Mouse (Mus musculus) heart, embryonic 11.5 days (tissue): ENCODE measurements around the gene Oca2. TPM values are rescaled to one million over a fixed set of nuclear protein-coding genes. Genes with fewer than 3 reads are reported as not detected.

Source experiments
- ATAC-seq: fragments of 200-750 bp; cut with Nextera tagmentation; replicated peaks from 2 replicates; pipeline ENCODE4 v1.8.0; 2017; ENCODE audit warnings: moderate library complexity; ENCODE audit not compliant: insufficient number of reproducible peaks, low FRiP score, low TSS enrichment
- H3K27ac ChIP-seq: fragments of 300-500 bp; sonication (generic); 2 replicates; pipeline ENCODE4 v1.5.1; 2014; ENCODE audit warnings: mild to moderate bottlenecking, low read depth, low read length
- H3K27me3 ChIP-seq: fragments of 300-500 bp; sonication (generic); 2 replicates; pipeline ENCODE4 v1.6.1; 2014; ENCODE audit warnings: mild to moderate bottlenecking, low read length, mixed read lengths; ENCODE audit not compliant: control insufficient read depth, insufficient read depth
- H3K36me3 ChIP-seq: fragments of 300-500 bp; sonication (generic); 2 replicates; pipeline ENCODE4 v1.6.1; 2014; ENCODE audit warnings: mild to moderate bottlenecking, low read length, moderate library complexity, mixed read lengths; ENCODE audit not compliant: control insufficient read depth, insufficient read depth
- H3K4me1 ChIP-seq: fragments of 300-500 bp; sonication (generic); 2 replicates; pipeline ENCODE4 v1.6.1; 2014; ENCODE audit warnings: low read length; ENCODE audit not compliant: control insufficient read depth, insufficient read depth
- H3K4me2 ChIP-seq: fragments of 300-500 bp; sonication (generic); 2 replicates; pipeline ENCODE4 v1.6.1; 2014; ENCODE audit warnings: mild to moderate bottlenecking, moderate library complexity
- H3K4me3 ChIP-seq: fragments of 300-500 bp; sonication (generic); 2 replicates; pipeline ENCODE4 v1.5.1; 2014; ENCODE audit warnings: low read depth, low read length
- H3K9ac ChIP-seq: fragments of 300-500 bp; sonication (generic); 2 replicates; pipeline ENCODE4 v1.6.1; 2014; ENCODE audit warnings: mild to moderate bottlenecking, low read depth, low read length, moderate library complexity
- H3K9me3 ChIP-seq: fragments of 300-500 bp; sonication (generic); replicated peaks from 2 replicates; pipeline ENCODE4 v1.6.1; 2016; ENCODE audit warnings: low read length; ENCODE audit not compliant: control insufficient read depth
- WGBS: fragments of 180-500 bp; shearing (Covaris S2); extraction: QIAGEN DNeasy Blood & Tissue Kit; methylation state at CpG from one replicate; pipeline ENCODE4 v1.1.7; 2014; ENCODE audit not compliant: insufficient replicate concordance; 5-methylcytosine and 5-hydroxymethylcytosine counted together
- polyA plus RNA-seq: library from polyadenylated mRNA; unstranded; fragments of >200 nt; fragmentation: Nextera tagmentation; extraction: Ambion mirVana; gene quantifications from 2 replicates; pipeline ENCODE4 v1.2.1, GENCODE M21; 2014

The Oca2 gene
- polyA plus RNA-seq, 1 experiment from 2014 or later, result not detected

DNA sequence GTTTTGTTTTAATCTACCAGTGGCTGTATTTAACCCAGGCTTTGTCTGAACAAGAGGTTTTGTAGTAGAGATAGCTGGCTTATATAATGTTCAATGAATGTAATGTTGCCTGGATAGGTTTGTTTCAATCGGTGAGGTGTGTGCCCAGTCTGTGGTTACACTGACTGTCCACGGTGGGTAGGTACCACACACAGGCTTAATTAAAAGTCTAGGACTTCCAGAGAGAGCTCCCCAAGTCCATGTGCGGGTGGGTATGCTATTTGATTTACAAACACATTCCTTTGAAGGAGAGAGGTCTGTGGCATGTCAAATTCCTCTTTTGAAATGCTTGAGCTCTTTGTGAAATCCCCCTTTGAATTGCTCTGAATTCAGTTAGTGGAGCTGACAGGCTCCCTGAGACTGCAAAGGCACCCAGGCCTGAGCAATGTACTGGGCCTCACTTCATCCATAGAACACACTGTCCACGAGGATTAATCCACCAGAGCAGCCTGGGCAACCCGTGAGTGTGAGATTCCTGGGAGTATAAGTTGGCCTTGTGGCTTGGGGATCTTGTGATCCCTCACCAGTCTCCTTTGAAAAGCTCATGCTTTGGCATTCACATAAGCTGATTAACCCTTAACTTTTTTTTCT is 3.7 kb upstream of the Oca2 start:
- no peaks in the 10 kb centered on the region for H3K27me3 ChIP-seq
- no peak overlapping the region for H3K4me3 ChIP-seq
- no peak for ATAC-seq
- no peak overlapping the region for H3K27ac ChIP-seq
- no peak overlapping the region for H3K4me2 ChIP-seq
- peaks cover 2% of the 10 kb centered on the region; the same call in 1 of the 2 replicates for H3K36me3 ChIP-seq
- H3K4me1 ChIP-seq, result no peaks in the 10 kb centered on the region
- H3K9me3 ChIP-seq, result no peaks in the 10 kb centered on the region
- no peak overlapping the region for H3K9ac ChIP-seq
- WGBS, result 55% methylated on average over 5 of the region's 5 CpGs

DNA sequence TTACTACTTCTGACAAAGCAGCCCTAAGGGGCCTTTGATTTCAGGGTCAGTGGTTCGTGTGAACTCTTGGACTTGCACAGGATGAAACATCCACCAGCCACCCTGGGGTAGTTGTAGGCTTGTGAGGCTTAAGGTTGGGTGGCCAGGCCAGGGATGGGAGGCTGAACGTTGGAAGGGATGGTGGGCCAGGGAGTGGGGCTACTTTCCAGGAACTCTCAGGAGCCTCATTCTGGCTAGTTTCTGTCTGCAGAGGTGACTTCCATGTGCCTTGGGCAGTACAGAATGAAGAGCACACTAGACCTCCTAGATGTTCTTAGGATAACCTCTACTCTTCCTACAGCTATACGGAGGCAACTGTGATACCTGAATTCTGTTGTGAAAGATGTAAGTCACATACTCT is 2.9 kb upstream of the Oca2 start:
- Histone ChIP-seq H3K9ac (no peak overlapping the region), H3K9me3 (no peaks in the 10 kb centered on the region), H3K4me2 (no peak overlapping the region), H3K4me1 (no peaks in the 10 kb centered on the region), H3K27ac (no peak overlapping the region), H3K27me3 (no peaks in the 10 kb centered on the region), H3K36me3 (0 out of 2 replicates have a peak, but pooled peaks cover 2% of the 10 kb centered on the region), H3K4me3 (no peak overlapping the region)
- 77% methylated on average over 3 of the region's 3 CpGs for WGBS
- ATAC-seq, result no peak

DNA sequence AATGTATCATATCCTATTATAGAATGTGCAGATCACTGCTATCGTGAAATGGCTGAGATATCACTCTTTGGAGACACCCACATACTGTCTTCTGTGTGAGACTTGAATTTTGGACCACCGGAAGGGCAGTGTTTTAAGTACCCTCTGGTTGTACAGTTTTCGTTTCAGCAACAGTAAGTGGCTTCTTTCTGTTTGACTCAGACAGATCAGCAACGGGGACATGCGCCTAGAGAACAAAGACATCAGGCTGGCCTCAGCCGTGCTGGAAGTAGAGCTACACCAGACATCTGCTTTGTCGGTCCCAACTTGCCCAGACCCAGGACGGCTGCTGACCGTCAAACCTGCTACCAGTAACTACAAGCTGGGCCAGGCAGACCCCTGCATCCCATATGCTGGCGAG is 15.0 kb downstream of the Oca2 start:
- Histone ChIP-seq H3K4me1 (no peaks in the 10 kb centered on the region), H3K4me3 (no peak overlapping the region), H3K4me2 (no peak overlapping the region), H3K27ac (no peak overlapping the region), H3K9me3 (0 out of 2 replicates have a peak, but pooled peaks cover 3% of the 10 kb centered on the region), H3K27me3 (no peaks in the 10 kb centered on the region), H3K36me3 (no peaks in the 10 kb centered on the region), H3K9ac (no peak overlapping the region)
- 76% methylated on average over 10 of the region's 10 CpGs for WGBS
- ATAC-seq, result no peak

DNA sequence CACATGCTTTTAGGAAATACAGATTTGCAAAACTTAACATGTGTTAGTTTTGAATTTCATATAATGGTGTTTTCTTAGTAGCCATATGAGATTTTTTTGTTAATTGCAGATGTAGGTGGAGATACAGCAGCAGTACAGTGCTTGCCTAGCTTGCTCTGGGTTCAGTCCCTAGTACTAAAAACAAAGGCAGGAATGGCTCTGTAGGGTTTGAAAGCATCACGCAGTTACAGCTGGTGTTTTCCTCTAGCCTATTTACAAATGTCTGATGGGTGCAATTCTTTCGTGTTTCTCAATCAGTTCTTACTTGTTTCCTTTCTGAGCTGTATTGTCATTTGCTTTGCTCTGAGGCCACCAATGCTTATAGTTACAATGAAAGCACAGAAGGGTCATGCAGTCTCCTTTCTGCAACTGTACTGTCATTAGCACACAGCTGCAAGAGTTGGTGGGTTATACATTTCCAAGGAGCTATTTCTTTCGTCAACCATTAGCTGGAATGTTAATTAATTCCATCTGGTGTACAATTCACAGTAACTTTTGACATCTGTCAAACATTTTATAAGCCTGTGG is 18.4 kb downstream of the Oca2 start:
- Histone ChIP-seq H3K4me2 (no peak overlapping the region), H3K27me3 (no peaks in the 10 kb centered on the region), H3K9ac (no peak overlapping the region), H3K27ac (no peak overlapping the region), H3K9me3 (no peaks in the 10 kb centered on the region), H3K4me1 (no peaks in the 10 kb centered on the region), H3K4me3 (no peak overlapping the region), H3K36me3 (no peaks in the 10 kb centered on the region)
- WGBS, result 76% methylated on average over 3 of the region's 3 CpGs
- ATAC-seq, result no peak

DNA sequence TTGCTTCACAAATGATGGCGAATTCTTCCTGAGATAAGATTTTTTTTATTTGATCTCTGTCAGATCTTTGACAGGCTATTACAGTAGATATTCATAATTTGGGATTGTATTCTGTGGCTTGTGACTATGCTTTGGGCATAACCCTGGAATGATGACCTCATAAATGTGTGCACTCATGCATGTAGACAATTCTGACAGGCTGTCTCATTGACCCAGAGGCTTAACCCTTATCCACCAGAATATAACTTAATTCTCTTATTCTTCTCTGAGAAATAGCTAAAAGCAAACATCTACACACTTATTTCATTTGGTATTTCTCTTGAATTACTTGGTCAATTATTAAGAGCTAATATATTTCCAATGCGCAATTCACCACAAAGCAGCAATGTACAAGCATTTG is 37.9 kb downstream of the Oca2 start:
- no peak overlapping the region for H3K4me2 ChIP-seq
- H3K36me3 ChIP-seq, result no peaks in the 10 kb centered on the region
- no peak for ATAC-seq
- 80% methylated on average over 2 of the region's 2 CpGs for WGBS
- H3K9me3 ChIP-seq, result no peaks in the 10 kb centered on the region
- no peak overlapping the region for H3K27ac ChIP-seq
- H3K4me1 ChIP-seq, result no peaks in the 10 kb centered on the region
- no peaks in the 10 kb centered on the region for H3K27me3 ChIP-seq
- no peak overlapping the region for H3K9ac ChIP-seq
- no peak overlapping the region for H3K4me3 ChIP-seq

DNA sequence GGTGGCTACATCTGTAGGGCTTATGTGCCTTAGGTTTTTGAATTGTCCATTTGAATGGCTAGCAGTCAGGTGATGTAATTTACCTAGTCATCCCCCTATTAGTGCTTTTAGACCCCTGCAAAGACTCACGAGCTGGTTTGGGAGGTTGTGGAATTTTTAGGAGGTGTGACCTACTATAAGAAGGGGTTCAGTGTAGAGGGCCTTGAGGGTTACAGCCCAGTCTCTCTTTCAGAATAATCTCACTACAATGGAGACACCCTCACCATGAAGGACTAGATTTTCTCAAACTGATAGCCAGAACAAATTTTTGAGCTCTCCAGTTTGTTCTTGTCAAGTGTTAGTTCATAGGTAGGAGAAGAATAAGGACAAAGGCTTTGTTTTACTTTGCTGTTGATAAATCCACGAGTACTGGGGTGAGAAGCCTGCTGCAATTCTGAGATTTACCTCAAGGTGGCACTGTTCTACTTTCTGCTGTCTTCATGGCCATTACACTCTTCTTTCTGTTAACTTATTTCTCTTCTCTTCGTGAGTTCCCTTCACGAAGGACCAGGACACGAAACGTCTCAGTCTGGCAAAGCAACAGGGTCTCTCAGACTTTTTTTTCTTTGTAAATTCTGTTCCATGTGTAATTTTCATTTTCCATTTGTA is 52.0 kb downstream of the Oca2 start:
- Histone ChIP-seq H3K27me3 (no peaks in the 10 kb centered on the region), H3K36me3 (no peaks in the 10 kb centered on the region), H3K9me3 (no peaks in the 10 kb centered on the region), H3K4me1 (no peaks in the 10 kb centered on the region), H3K27ac (no peak overlapping the region), H3K4me2 (no peak overlapping the region), H3K4me3 (no peak overlapping the region), H3K9ac (no peak overlapping the region)
- 53% methylated on average over 6 of the region's 6 CpGs for WGBS
- no peak for ATAC-seq

DNA sequence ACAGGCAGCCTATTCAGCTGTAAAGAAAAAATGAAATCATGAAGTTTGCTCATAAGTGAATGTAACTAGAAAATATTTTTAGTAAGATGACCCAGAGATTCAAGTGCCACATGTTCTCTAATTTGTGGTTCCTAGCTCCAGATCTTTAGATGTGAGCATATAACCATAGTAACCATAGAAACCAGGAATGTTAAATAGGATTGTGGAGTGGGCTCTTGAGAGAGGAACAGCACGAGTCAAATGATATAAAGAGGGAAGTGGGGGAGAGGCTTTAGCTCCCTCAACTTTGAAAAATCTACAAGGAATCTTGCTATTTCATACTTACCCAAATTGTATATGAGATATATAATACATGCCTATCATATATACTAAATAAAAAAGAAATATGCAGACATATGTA is 64.8 kb downstream of the Oca2 start:
- H3K4me3 ChIP-seq, result no peak overlapping the region
- 41% methylated on average over 1 of the region's 1 CpGs for WGBS
- H3K9ac ChIP-seq, result no peak overlapping the region
- H3K27ac ChIP-seq, result no peak overlapping the region
- no peaks in the 10 kb centered on the region for H3K9me3 ChIP-seq
- H3K4me2 ChIP-seq, result no peak overlapping the region
- no peaks in the 10 kb centered on the region for H3K36me3 ChIP-seq
- no peak for ATAC-seq
- H3K27me3 ChIP-seq, result no peaks in the 10 kb centered on the region
- H3K4me1 ChIP-seq, result no peaks in the 10 kb centered on the region

DNA sequence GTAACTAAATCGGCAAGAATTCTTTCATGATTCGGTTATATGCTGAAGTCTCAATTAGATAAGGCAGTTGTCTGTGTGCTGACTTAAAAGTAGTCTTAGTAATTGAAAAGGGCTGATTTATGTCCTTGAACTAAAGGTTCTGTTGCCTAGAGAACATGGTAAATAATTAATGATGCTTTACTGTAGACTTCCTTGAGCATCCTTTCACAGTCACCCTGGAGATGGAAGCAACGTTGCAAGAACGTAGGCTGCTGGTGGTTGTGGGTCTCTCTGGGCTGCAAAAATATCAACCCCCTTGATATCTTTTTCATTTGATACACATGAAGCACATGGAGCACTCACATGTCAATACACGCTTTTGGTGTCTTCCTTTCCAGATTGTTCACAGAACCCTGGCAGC is 74.8 kb downstream of the Oca2 start:
- Histone ChIP-seq H3K4me1 (no peaks in the 10 kb centered on the region), H3K9me3 (no peaks in the 10 kb centered on the region), H3K27me3 (no peaks in the 10 kb centered on the region), H3K27ac (no peak overlapping the region), H3K36me3 (no peaks in the 10 kb centered on the region), H3K9ac (no peak overlapping the region), H3K4me2 (no peak overlapping the region), H3K4me3 (no peak overlapping the region)
- no peak for ATAC-seq
- WGBS, result 85% methylated on average over 5 of the region's 5 CpGs
